Mouse (Mus musculus) inflammation-experienced regulatory T-cells, adult 16 weeks (primary cell): ENCODE data around the gene Evi5. TPM values are rescaled to one million over a fixed set of nuclear protein-coding genes. Genes with fewer than 3 reads are reported as not detected.

Experiments
- polyA plus RNA-seq: library from polyadenylated mRNA; unstranded; fragments of 100-300 nt; shearing (Covaris generic); gene quantifications from one replicate; pipeline ENCODE4 v1.2.1, GENCODE M21; 2017

Evi5 gene
- 0.59 TPM for polyA plus RNA-seq

GRCm38 (mm10) chr5:107874561-107875260 lies at the start of gene Evi5:
TSS of gene Evi5 (minus strand) at chr5:107875107.

GRCm38 (mm10) chr5:107900206-107901013 lies 25.5 kb upstream of the Evi5 start, which contains the start of gene Rpl5:
TSS of gene Rpl5 (plus strand) at chr5:107900502.

GRCm38 (mm10) chr5:107829998-107830560 lies 44.8 kb downstream of the Evi5 start, which contains the start of gene Ube2d2b:
TSS of gene Ube2d2b (plus strand) at chr5:107830099.

GRCm38 (mm10) chr5:107725435-107726261 lies 149.3 kb downstream of the Evi5 start, which contains the start of gene Gfi1:
TSS of gene Gfi1 (minus strand) at chr5:107726036.

Other genes with a start within 250 kb of the Evi5 start
- gene Gfi1, start 149.1 kb downstream of the Evi5 start, polyA plus RNA-seq = 2.3 TPM
- gene Ube2d2b, start 45.0 kb downstream of the Evi5 start, polyA plus RNA-seq = not detected
- gene Rpl5, start 25.4 kb upstream of the Evi5 start, polyA plus RNA-seq = 26.2 TPM
- 78.5 TPM for gene Fam69a, start 112.0 kb upstream of the Evi5 start, polyA plus RNA-seq
- gene Mtf2, start 190.6 kb upstream of the Evi5 start, polyA plus RNA-seq = 119 TPM